Mouse (Mus musculus): ENCODE measurements around the gene Cep295nl.
"Not testable (repeated sequence)": the region's sequence is repeated elsewhere in the genome, so short reads cannot be mapped to it uniquely, and the experiment has no call there.

Cep295nl gene

GRCm38 (mm10) chr11:118321971-118322370 is 20.3 kb downstream of the Cep295nl start:
- DNase-seq (ENCODE audit: low spot score): no peak

GRCm38 (mm10) chr11:118321500-118321899 is 20.8 kb downstream of the Cep295nl start:
- no peak for DNase-seq (ENCODE audit: low spot score)

GRCm38 (mm10) chr11:118318678-118319077 is 23.6 kb downstream of the Cep295nl start:
- no peak for DNase-seq (ENCODE audit: low spot score)

- no peak for DNase-seq (ENCODE audit: low spot score)
Observed at GRCm38 (mm10) chr11:118317129-118317528, 25.2 kb downstream of the Cep295nl start.

- DNase-seq (ENCODE audit: low spot score): no peak
Observed at GRCm38 (mm10) chr11:118316231-118316806, 26.0 kb downstream of the Cep295nl start.

- no peak for DNase-seq (ENCODE audit: low spot score)
Observed at GRCm38 (mm10) chr11:118312132-118312723, 30.1 kb downstream of the Cep295nl start.

GRCm38 (mm10) chr11:118307962-118308361 is 34.3 kb downstream of the Cep295nl start:
- DNase-seq (ENCODE audit: low spot score): not testable (repeated sequence)

GRCm38 (mm10) chr11:118303959-118304358 is 38.3 kb downstream of the Cep295nl start:
- not testable (repeated sequence) for DNase-seq (ENCODE audit: low spot score)

GRCm38 (mm10) chr11:118298810-118299209 is 43.5 kb downstream of the Cep295nl start:
- no peak for DNase-seq (ENCODE audit: low spot score)

GRCm38 (mm10) chr11:118297967-118298366 is 44.3 kb downstream of the Cep295nl start:
- no peak for DNase-seq (ENCODE audit: low spot score)

GRCm38 (mm10) chr11:118295026-118295425 is 47.3 kb downstream of the Cep295nl start:
- no peak for DNase-seq (ENCODE audit: low spot score)

GRCm38 (mm10) chr11:118292671-118293070 is 49.6 kb downstream of the Cep295nl start:
- no peak for DNase-seq (ENCODE audit: low spot score)

- peak; percentile 95 for DNase-seq (ENCODE audit: low spot score)
Observed at GRCm38 (mm10) chr11:118289999-118290889, 52.1 kb downstream of the Cep295nl start, which contains the start of gene Usp36. Gene Usp36, minus strand, starts transcription at chr11:118290244.

- DNase-seq (ENCODE audit: low spot score): no peak
Observed at GRCm38 (mm10) chr11:118289562-118289961, 52.7 kb downstream of the Cep295nl start.

GRCm38 (mm10) chr11:118289037-118289511 is 53.2 kb downstream of the Cep295nl start:
- DNase-seq (ENCODE audit: low spot score): no peak

- DNase-seq (ENCODE audit: low spot score): no peak
Observed at GRCm38 (mm10) chr11:118287573-118287972, 54.7 kb downstream of the Cep295nl start.

GRCm38 (mm10) chr11:118286434-118286833 is 55.9 kb downstream of the Cep295nl start:
- no peak for DNase-seq (ENCODE audit: low spot score)

GRCm38 (mm10) chr11:118285791-118286190 is 56.5 kb downstream of the Cep295nl start:
- DNase-seq (ENCODE audit: low spot score): no peak
